Mouse (Mus musculus): Measurements from ENCODE around the gene Mdga2. TPM values are rescaled to one million over a fixed set of nuclear protein-coding genes. Genes with fewer than 3 reads are reported as not detected.

Gene Mdga2
- polyA plus RNA-seq, 1 experiment: 0.66 TPM

- no peaks in the 10 kb centered on the region for H3K36me3 ChIP-seq (ENCODE audit: control insufficient read depth, insufficient read depth, low read length)
- H3K27ac ChIP-seq (ENCODE audit: control insufficient read depth, insufficient read depth, low read length): no peak overlapping the region
- no peak for DNase-seq
- H3K4me1 ChIP-seq (replicated peaks; ENCODE audit: control insufficient read depth, insufficient read depth, low read length): no peaks in the 10 kb centered on the region
- no peaks in the 10 kb centered on the region for H3K27me3 ChIP-seq (ENCODE audit: control insufficient read depth, insufficient read depth, low read length)
- H3K4me3 ChIP-seq (ENCODE audit: control insufficient read depth, insufficient read depth, low read length): no peak overlapping the region
- 72% methylated on average over 2 of the region's 2 CpGs for WGBS
- TF ChIP-seq CTCF (IDR thresholded peaks at IDR 0.05; ENCODE audit: borderline replicate concordance, control insufficient read depth, extremely low read depth, insufficient read depth, low read length, poor library complexity): no peak
- no peak for TF ChIP-seq POLR2A (IDR thresholded peaks at IDR 0.05; ENCODE audit: control insufficient read depth, extremely low read depth, insufficient read depth, low read length, poor library complexity)
These were observed 131.9 kb downstream of the Mdga2 start for GRCm38 (mm10) chr12:67090420-67090965.

GRCm38 (mm10) chr12:67059136-67060014 is 163.0 kb downstream of the Mdga2 start:
- Histone ChIP-seq H3K27me3 (ENCODE audit: control insufficient read depth, insufficient read depth, low read length) (no peaks in the 10 kb centered on the region), H3K36me3 (ENCODE audit: control insufficient read depth, insufficient read depth, low read length) (no peaks in the 10 kb centered on the region), H3K27ac (ENCODE audit: control insufficient read depth, insufficient read depth, low read length) (no peak overlapping the region), H3K4me3 (ENCODE audit: control insufficient read depth, insufficient read depth, low read length) (no peak overlapping the region), H3K4me1 (replicated peaks; ENCODE audit: control insufficient read depth, insufficient read depth, low read length) (no peaks in the 10 kb centered on the region)
- WGBS: 56% methylated on average over 19 of the region's 19 CpGs
- TF ChIP-seq CTCF (IDR thresholded peaks at IDR 0.05; ENCODE audit: borderline replicate concordance, control insufficient read depth, extremely low read depth, insufficient read depth, low read length, poor library complexity) (no peak), POLR2A (IDR thresholded peaks at IDR 0.05; ENCODE audit: control insufficient read depth, extremely low read depth, insufficient read depth, low read length, poor library complexity) (no peak)
- DNase-seq: no peak

DNA sequence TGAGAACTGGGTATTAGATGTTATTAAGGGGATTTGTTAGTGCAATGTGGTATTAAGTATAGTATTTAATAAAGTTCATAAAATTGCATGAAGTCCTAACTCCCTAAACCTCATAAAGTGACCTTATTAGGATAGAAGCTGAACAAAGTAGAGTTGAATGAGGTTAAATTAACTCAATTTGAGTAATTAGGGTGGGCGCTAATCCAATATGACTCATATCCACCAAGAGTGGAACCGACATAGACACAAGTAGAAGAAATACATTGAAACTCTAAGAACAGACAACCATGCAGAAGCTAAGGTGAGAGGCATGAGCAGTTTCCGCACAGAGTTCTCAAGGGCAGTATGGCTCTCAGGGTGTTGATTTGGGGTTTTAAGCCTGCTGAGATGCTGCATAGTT is 165.7 kb downstream of the Mdga2 start:
- WGBS: 98% methylated on average over 3 of the region's 3 CpGs
- H3K36me3 ChIP-seq (ENCODE audit: control insufficient read depth, insufficient read depth, low read length): no peaks in the 10 kb centered on the region
- no peaks in the 10 kb centered on the region for H3K27me3 ChIP-seq (ENCODE audit: control insufficient read depth, insufficient read depth, low read length)
- no peak overlapping the region for H3K4me3 ChIP-seq (ENCODE audit: control insufficient read depth, insufficient read depth, low read length)
- no peaks in the 10 kb centered on the region for H3K4me1 ChIP-seq (replicated peaks; ENCODE audit: control insufficient read depth, insufficient read depth, low read length)
- no peak for DNase-seq
- H3K27ac ChIP-seq (ENCODE audit: control insufficient read depth, insufficient read depth, low read length): no peak overlapping the region
- no peak for TF ChIP-seq POLR2A (IDR thresholded peaks at IDR 0.05; ENCODE audit: control insufficient read depth, extremely low read depth, insufficient read depth, low read length, poor library complexity)
- TF ChIP-seq CTCF (IDR thresholded peaks at IDR 0.05; ENCODE audit: borderline replicate concordance, control insufficient read depth, extremely low read depth, insufficient read depth, low read length, poor library complexity): no peak

DNA sequence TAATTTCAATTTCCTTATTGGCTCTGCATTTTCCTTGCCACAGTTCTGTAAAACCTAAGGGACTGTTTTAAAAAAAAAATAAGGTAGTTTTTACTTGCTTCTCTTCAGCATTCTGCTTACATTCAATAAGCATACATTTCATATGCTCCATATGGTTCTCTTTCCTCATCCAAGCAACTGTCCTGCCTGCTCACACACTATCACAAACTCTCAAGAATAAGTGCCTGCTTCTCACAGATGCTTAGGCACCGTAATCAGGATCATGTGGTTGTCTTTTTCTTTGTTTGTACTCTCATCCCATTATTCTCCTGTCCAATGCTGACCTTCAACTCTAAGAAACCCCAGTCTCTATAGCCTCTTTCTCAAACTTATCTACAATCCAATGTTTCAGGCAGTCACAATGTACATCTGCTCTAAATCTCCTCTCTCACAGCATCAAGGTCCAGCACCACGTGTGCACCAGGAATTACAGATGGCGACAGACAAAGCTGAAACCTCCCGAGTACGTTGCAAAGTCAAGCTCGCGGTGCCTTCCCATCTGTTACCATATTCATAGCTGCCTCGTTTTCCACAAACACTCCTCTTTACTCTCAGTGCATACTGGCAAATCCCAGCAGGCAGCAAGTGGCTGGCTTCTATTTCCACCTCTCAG is 177.1 kb downstream of the Mdga2 start:
- Histone ChIP-seq H3K4me3 (ENCODE audit: control insufficient read depth, insufficient read depth, low read length) (no peak overlapping the region), H3K27me3 (ENCODE audit: control insufficient read depth, insufficient read depth, low read length) (no peaks in the 10 kb centered on the region), H3K27ac (ENCODE audit: control insufficient read depth, insufficient read depth, low read length) (no peak overlapping the region), H3K4me1 (replicated peaks; ENCODE audit: control insufficient read depth, insufficient read depth, low read length) (no peaks in the 10 kb centered on the region), H3K36me3 (ENCODE audit: control insufficient read depth, insufficient read depth, low read length) (no peaks in the 10 kb centered on the region)
- no peak for DNase-seq
- WGBS: 84% methylated on average over 8 of the region's 8 CpGs
- no peak for TF ChIP-seq CTCF (IDR thresholded peaks at IDR 0.05; ENCODE audit: borderline replicate concordance, control insufficient read depth, extremely low read depth, insufficient read depth, low read length, poor library complexity)
- no peak for TF ChIP-seq POLR2A (IDR thresholded peaks at IDR 0.05; ENCODE audit: control insufficient read depth, extremely low read depth, insufficient read depth, low read length, poor library complexity)

- no peaks in the 10 kb centered on the region for H3K36me3 ChIP-seq (ENCODE audit: control insufficient read depth, insufficient read depth, low read length)
- no peak for DNase-seq
- no peak overlapping the region for H3K27ac ChIP-seq (ENCODE audit: control insufficient read depth, insufficient read depth, low read length)
- H3K27me3 ChIP-seq (ENCODE audit: control insufficient read depth, insufficient read depth, low read length): no peaks in the 10 kb centered on the region
- no peaks in the 10 kb centered on the region for H3K4me1 ChIP-seq (replicated peaks; ENCODE audit: control insufficient read depth, insufficient read depth, low read length)
- no peak overlapping the region for H3K4me3 ChIP-seq (ENCODE audit: control insufficient read depth, insufficient read depth, low read length)
- 77% methylated on average over 4 of the region's 4 CpGs for WGBS
- no peak for TF ChIP-seq POLR2A (IDR thresholded peaks at IDR 0.05; ENCODE audit: control insufficient read depth, extremely low read depth, insufficient read depth, low read length, poor library complexity)
- TF ChIP-seq CTCF (IDR thresholded peaks at IDR 0.05; ENCODE audit: borderline replicate concordance, control insufficient read depth, extremely low read depth, insufficient read depth, low read length, poor library complexity): no peak
These were observed 180.5 kb downstream of the Mdga2 start for GRCm38 (mm10) chr12:67041865-67042264.

DNA sequence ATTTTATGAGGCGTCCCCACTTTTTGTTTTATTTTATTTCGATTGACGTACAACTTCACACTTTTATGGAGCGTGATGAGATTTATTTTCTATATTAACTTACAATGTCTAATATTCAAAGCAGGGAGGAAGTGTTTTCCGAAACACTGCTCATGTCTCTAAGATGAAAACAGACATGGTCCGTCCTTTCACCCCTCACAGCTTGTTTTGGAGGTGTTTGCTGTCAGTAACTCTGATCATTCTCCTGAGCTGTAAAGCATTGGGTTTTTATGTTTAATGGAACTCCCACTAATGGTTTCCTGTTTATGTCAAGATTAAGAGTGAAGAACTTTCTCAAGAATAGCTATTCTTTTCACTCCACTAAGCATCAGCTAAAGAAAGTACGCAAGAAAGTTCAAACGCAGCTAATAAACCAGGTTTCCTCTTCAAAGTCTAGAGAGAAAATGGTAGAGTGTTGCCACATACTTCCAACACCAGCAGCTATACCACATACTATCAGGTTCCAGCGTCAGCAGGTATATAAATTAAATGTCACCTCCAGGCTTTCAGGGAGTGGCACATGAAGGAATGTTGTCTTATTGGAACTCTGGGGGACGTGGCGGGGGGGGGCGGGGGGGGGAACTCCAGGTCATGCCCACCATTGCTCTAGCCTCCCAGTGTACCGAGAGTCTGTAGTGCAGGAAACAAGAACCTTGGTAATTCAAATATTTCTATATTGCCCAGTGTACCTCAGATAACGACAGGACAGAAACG is 186.7 kb downstream of the Mdga2 start:
- Histone ChIP-seq H3K27me3 (ENCODE audit: control insufficient read depth, insufficient read depth, low read length) (no peaks in the 10 kb centered on the region), H3K36me3 (ENCODE audit: control insufficient read depth, insufficient read depth, low read length) (no peaks in the 10 kb centered on the region), H3K27ac (ENCODE audit: control insufficient read depth, insufficient read depth, low read length) (no peak overlapping the region), H3K4me1 (replicated peaks; ENCODE audit: control insufficient read depth, insufficient read depth, low read length) (no peaks in the 10 kb centered on the region), H3K4me3 (ENCODE audit: control insufficient read depth, insufficient read depth, low read length) (no peak overlapping the region)
- no peak for DNase-seq
- 90% methylated on average over 15 of the region's 15 CpGs for WGBS
- TF ChIP-seq POLR2A (IDR thresholded peaks at IDR 0.05; ENCODE audit: control insufficient read depth, extremely low read depth, insufficient read depth, low read length, poor library complexity) (no peak), CTCF (IDR thresholded peaks at IDR 0.05; ENCODE audit: borderline replicate concordance, control insufficient read depth, extremely low read depth, insufficient read depth, low read length, poor library complexity) (no peak)
